Mouse (Mus musculus): ENCODE data around the gene Olfr148. TPM values are rescaled to one million over a fixed set of nuclear protein-coding genes. Genes with fewer than 3 reads are reported as not detected.

Olfr148 gene
- total RNA-seq (2021): not detected
- long read RNA-seq, experiment 1: 0 reads
- long read RNA-seq, experiment 2: 0 reads

DNA sequence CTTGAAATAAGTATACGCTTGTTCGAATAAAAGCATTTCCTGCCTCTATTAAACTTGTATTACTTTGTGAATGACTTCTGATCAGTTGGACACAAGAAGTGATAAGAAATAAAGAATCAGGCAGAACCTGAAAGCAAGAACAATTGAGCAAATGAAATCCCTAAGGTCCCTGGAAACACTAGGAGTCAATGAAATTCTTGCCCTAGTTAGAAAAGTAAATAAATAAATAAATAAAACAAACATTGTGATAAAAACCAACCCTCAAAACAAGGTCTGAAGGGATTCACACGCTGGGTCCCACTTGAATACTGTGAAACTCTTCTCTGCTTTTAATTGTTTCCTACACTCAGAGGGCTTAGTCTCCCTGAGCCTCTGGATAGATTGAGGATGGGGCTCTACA is at the start of gene Olfr148:
Gene Olfr148 (plus strand): TSS at position 301 of the 400 bp plus-strand sequence.
- DNase-seq: no peak

DNA sequence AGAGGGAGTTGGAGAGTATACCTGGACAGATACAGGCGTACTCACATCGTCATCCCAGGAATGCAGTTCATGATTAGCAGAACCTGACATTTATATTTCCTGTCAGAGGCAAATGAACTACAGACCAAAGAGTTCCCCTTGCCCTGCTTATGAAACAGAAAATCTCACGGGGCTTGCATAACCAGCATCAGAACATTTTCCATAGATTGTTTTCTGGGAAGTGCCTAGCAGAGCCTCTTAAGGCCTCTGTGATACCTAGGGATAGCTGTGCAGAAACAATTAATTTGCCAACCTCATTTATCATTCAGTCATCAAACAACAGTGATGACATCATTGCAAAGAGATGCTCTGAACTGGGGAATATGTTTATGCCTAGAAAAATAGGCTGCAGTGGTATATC is 35.0 kb upstream of the Olfr148 start, which contains the start of gene Olfr959:
Gene Olfr959 (minus strand): TSS at position 101 of the 400 bp plus-strand sequence.
- DNase-seq: no peak

DNA sequence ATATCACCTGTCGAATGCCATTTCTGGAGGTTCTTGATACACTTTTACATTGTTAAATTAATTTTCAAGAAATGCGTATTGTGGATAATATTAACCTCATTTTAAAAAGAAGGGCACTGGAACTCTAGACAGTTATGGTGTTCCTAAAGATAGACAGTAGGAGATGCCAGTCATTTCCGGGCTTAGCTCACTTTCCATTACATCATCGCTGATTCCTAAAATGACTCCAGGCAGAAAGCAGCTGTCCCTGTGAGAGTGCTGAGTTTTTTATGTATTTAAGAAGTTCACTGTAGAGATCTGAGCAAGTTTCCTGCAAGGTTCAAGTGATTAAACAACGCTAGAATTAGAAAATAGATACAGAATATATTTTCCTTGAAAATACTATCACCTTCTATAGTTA is 33.4 kb upstream of the Olfr148 start:
- peak; percentile 22 to 39 for DNase-seq

DNA sequence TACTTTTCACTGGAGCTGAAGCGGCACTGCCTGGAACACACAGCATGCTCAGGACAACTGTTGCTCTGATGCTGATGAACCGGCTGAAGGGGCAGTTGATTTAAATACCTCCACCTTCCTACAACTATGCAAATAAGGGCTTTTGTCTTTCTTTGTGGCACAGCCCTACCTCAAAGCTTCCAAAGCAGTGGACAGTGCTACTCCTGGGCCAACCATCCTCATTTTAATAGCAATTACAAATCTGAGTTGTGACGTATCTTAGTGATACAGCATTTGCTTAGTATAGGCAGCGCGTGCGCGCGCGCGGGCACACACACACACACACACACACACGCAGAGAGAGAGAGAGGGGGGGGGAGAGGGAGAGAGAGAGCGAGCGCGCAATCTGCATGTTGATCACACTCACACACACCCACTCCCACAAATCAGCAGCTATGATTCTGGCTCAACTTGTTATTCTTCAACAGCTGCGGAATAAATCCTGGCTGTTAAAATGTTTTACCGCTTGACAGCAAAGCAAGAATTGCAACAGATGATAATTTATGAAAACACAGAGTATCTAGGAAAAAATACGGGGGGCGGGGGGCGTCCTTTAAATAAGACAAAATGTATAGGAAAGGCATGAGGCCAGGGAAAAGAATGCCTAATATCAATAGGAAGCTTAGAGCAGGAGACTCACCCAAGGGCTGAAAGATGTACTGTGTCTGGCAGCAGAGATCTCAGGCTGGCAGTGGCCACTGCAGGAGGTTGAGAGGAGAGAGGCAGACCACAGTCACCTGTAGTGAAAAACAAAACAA is 7.7 kb upstream of the Olfr148 start:
- DNase-seq: peak in 1 of 2 experiments; percentile 1

DNA sequence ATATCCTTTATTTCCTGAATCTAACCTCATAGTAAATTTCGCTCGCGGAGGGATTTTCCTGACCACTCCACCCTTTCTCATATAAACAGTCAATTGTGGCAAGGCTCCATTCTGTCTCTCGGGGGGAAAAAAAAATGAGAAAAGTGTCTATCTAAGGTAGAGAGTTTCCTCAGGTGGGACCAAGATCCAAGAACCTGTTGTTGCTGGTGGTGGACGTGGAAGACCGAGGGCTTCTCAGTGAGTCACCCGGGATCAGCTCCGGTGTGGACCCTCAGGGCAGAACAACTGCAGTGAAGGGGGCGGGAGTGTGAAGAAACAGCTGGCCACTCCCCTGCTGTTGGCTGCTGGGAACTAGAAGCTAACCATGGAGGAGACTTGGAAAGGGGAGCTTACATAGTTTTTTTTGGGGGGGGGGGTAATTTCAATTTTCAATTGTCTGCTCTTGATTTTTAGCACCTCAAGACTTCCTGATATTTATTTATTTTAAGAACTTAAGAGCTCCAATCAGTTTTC is 7.1 kb upstream of the Olfr148 start:
- peak in 1 of 2 experiments; percentile 8 for DNase-seq

DNA sequence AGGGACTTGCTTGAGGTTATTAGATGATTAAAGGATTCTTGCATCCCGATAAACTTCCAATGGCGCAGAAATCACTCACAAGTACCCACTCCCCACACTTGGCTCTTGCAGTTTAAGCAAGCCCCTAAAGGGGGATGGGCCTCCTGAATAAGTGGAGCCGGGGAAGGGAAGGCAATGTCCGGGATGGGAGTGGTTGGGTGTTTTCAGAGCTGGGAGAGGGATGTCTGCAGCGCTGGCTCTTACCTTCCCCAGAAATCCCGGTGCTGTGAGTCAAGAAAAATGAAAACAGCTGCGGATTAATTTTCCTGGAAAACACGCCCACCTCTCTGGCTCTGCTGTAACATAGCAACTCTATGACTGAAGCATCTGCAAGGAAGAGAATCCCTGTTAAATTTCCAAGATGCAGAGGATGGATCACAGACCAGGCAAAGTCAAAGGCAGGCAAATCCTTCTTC is 6.4 kb upstream of the Olfr148 start, which contains the start of gene AW551984:
Gene AW551984 (minus strand): TSS at position 405 of the 455 bp plus-strand sequence.
- DNase-seq: peak in 1 of 2 experiments; percentile 2

DNA sequence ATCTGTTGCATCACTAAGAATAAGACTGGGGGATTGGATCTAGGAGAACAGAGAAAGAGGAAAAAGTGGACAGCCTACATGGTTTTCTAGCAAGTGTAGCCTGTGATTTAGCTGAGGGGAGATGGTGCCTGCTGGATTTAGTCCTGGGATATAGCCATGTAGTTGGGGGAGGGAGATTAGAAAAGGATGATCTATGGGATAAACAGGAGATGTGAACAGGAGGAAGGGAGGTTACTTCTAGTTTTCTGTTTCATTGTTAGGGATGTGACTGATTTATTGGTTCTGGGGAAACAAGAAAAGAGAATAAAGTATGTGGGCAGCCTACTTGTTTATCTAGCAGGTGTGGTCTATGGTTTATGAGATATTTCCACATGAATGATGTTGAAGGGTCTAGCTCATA is 2.0 kb upstream of the Olfr148 start:
- no peak for DNase-seq

DNA sequence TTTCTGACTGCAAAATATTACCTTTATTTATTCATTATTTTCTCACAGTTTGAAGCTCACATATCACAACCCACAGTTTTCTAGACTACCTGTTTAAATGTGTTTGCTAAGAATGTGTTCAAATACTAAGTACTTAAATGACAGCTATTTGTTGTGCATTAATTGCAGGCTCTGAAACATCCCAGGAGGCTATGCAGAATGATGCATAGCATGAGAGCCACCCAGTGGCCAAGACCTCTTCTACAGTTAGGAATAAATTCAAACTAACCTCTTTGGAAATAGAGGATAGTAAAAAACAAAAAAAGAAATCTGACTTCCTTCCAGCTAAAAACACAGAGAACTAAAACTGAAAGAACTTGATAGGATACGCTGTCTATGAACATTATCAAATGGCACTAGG is 1.5 kb downstream of the Olfr148 start:
- DNase-seq: peak in 1 of 2 experiments; percentile 16

DNA sequence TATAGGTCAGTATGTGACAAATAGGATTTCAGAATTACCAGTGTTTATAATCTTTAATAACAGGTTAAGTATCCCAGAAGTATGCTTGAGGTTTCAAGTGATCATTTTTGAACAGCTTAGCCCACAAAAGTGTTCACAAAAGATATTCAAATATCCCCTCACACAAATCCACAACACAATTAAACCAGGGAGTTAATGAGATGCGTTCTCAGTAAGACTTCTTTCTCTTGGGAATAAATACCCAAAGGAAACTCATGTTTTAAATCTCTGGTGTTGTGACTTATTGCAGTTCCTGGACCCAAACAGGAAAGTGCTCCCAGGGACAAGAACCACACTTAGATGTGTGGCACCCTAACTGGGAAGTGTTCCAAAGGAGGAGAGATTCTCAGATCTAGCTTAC is 10.6 kb downstream of the Olfr148 start, which contains the start of gene Olfr960:
Gene Olfr960 (plus strand): TSS at position 301 of the 400 bp plus-strand sequence.
- no peak for DNase-seq

DNA sequence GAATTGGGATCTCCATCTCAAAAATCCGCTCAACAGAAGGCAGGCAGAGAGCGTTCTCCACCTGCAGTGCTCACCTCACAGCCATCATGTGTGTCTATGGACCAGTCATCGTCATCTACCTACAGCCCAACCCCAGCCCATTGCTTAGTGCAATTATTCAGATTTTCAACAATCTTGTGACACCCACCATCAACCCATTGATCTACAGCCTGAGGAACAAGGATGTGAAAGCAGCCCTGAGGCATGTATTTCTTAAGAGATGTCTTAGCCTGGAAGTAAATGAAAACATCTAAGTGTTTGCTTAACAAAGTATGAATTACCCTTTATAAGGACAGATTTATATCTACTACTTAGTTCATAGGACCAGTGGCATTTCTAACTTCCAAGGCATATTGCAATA is 13.3 kb downstream of the Olfr148 start:
- no peak for DNase-seq

DNA sequence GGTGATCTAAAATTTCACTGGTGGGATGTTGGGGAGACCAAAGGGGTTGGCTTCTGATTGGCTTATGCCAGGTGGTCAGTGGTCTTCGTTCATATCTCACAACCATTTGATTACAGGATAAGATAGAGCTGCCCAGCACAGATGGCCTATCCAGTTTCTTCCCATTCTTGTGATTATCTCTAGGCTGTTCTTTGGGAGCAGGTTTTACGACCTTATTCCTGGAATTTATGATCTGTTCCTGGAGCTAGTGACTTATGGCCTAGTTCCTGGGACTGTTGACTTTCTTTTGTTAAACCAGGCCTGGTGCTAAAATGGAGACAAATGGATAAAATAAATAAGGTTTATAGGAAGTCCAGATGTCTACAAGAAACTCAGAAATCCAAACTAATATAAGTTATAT is 14.3 kb downstream of the Olfr148 start:
- no peak for DNase-seq

DNA sequence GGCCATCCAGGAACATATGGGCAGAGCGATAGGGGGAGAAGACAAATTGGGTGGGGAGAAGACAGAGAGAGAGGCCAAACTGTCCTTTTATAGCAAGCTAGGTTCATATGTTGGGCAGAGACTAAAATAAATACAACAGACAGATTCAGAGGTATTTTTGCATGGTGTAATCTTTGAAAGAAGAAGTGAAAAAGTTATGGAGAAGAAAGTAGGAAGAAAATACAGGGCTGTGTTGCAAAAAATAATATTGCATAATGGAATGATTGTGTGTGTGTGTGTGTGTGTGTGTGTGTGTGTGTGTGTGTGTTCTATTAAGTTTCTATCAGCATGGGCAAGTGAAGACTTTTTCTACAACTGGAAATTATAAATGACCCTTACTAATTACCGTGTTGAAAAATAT is 18.6 kb downstream of the Olfr148 start:
- DNase-seq: no peak

DNA sequence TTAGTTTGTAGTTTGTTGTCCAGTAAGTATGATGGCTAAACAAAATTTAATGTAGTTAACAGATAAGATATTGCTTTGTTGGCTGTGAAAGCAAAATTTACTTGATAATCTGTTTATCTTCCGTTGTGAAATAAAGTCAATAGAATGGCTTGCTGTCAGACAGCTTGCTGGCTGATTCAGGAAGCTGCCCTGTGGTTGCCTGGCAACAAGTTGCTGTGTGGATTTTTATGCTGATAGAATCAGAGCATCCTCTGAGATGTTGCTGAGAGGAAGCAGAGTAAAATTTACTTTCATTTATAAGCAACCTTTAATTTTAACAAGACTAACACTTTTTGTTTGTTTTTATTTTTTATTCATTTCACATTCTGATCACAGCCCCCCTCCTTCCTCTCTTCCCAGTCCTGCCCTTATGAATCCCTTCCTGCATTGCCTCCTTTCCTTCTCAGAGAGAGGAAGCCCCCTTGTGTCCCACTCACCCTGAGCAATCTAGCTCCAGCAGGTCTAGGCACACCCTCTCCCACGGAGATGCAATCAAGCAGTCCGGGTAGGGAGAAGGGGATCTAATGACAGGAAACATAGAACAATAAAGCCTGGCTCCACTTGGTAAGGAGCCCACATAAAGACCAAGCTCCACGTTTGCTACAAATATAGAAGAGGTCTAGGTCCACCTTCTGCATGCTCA is 23.6 kb downstream of the Olfr148 start:
- DNase-seq: no peak

DNA sequence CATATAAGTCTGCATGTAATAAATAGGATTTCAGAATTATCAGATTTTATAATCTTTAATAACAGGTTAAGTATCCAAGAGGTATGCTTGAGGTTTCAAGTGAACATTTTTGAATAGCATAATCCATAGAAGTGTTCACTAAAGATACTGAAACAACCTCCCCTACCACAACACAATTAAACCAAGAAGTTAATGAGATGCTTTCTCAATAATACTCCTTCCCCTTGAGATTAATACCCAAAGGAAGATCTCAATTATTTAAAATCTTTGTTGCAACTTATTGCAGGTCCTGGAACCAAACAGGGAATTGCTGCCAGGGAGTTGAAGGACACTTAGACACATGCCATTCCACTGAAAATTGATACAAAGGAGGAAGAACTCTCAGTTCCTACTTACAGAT is 34.3 kb downstream of the Olfr148 start, which contains the start of gene Olfr961:
Gene Olfr961 (plus strand): TSS at position 301 of the 400 bp plus-strand sequence.
- DNase-seq: no peak

DNA sequence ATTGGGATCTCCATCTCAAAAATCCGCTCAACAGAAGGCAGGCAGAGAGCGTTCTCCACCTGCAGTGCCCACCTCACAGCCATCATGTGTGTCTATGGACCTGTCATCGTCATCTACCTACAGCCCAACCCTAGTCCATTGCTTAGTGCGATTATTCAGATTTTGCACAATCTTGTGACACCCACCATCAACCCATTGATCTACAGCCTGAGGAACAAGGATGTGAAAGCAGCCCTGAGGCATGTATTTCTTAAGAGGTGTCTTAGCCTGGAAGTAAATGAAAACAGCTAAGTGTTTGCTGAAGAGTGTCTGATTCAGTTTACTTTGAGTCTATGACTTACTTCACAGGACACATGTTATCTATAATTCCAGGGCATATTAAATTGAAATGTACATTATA is 36.9 kb downstream of the Olfr148 start:
- no peak for DNase-seq

DNA sequence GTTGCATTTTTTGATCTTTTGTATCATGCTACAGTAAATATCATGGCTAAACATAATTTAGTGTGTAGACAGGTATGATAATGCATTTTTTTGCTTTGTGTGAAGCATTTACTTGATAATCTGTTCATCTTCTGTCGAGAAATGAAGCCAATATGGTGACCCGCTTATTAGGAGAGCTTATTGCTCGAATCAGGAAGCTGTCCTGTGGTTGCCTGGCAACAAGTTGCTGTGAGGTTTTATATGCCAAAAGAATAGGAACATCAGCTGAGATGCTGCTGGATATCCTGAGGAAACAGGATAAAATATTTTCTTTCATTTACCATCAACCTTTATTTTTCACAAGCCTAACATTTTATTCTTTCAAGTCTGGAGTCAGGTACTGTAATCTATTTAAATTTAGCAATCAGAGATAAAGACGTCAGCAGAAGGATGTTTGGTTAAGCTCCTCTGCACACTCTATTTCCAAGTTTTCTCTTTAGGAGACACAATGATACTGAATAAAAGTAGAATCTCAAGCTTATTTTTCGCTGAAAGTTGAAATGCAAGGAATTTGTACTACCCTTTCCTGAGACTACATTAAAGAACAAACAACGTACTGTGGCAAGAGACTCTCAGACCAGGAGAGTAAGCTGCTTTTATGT is 44.4 kb downstream of the Olfr148 start:
- DNase-seq: no peak

Other genes with a start within 250 kb of the Olfr148 start
- not detected for gene Olfr951, start 223.2 kb upstream of the Olfr148 start, total RNA-seq (2021)
- gene Olfr952, start 183.5 kb upstream of the Olfr148 start, total RNA-seq (2021): not detected
- gene Olfr954, start 154.0 kb upstream of the Olfr148 start, total RNA-seq (2021): not detected
- not detected for gene Olfr955, start 138.7 kb upstream of the Olfr148 start, total RNA-seq (2021)
- not detected for gene Olfr44, start 116.7 kb upstream of the Olfr148 start, total RNA-seq (2021)
- not detected for gene Olfr957, start 94.8 kb upstream of the Olfr148 start, total RNA-seq (2021)
- not detected for gene Olfr958, start 56.6 kb upstream of the Olfr148 start, total RNA-seq (2021)
- gene Olfr959, start 35.1 kb upstream of the Olfr148 start, total RNA-seq (2021): not detected
- under 1 TPM; 0.13 to 0.22 TPM for gene AW551984, start 6.3 kb upstream of the Olfr148 start, total RNA-seq (2021)
- not detected for gene Olfr960, start 10.7 kb downstream of the Olfr148 start, total RNA-seq (2021)
- not detected for gene Olfr961, start 34.4 kb downstream of the Olfr148 start, total RNA-seq (2021)
- gene Olfr963, start 56.5 kb downstream of the Olfr148 start, total RNA-seq (2021): not detected
- gene Olfr149, start 96.5 kb downstream of the Olfr148 start, total RNA-seq (2021): not detected
- gene Olfr965, start 100.7 kb downstream of the Olfr148 start, total RNA-seq (2021): not detected
- not detected for gene Olfr150, start 120.3 kb downstream of the Olfr148 start, total RNA-seq (2021)
- gene Olfr967, start 135.6 kb downstream of the Olfr148 start, total RNA-seq (2021): not detected
- not detected for gene Olfr968, start 172.6 kb downstream of the Olfr148 start, total RNA-seq (2021)
- not detected for gene Olfr969, start 180.3 kb downstream of the Olfr148 start, total RNA-seq (2021)
- gene Olfr970, start 198.2 kb downstream of the Olfr148 start, total RNA-seq (2021): not detected
- not detected for gene Olfr971, start 226.2 kb downstream of the Olfr148 start, total RNA-seq (2021)

Data from heart, adult 18-20 months (tissue).